Mouse (Mus musculus) forebrain, embryonic 10.5 days (tissue): Measurements from ENCODE around the gene Jun. TPM values are rescaled to one million over a fixed set of nuclear protein-coding genes. Genes with fewer than 3 reads are reported as not detected.

Source experiments
- DNase-seq: peaks from one replicate; pipeline ENCODE4 v3.0.0-alpha.2; 2017; ENCODE audit warnings: low spot score; ENCODE audit errors: extremely low spot score
- H3K27ac ChIP-seq: fragments of 300-500 bp; sonication (generic); 2 replicates; pipeline ENCODE4 v1.5.1; 2016; ENCODE audit warnings: mild to moderate bottlenecking
- H3K27me3 ChIP-seq: fragments of 300-500 bp; sonication (generic); 2 replicates; pipeline ENCODE4 v1.6.1; 2016; ENCODE audit warnings: mild to moderate bottlenecking; ENCODE audit not compliant: poor library complexity, severe bottlenecking
- H3K36me3 ChIP-seq: fragments of 300-500 bp; sonication (generic); replicated peaks from 2 replicates; pipeline ENCODE4 v1.6.1; 2016; ENCODE audit warnings: mild to moderate bottlenecking, moderate library complexity
- H3K4me1 ChIP-seq: fragments of 300-500 bp; sonication (generic); 2 replicates; pipeline ENCODE4 v1.6.1; 2016
- H3K4me3 ChIP-seq: fragments of 300-500 bp; sonication (generic); 2 replicates; pipeline ENCODE4 v1.5.1; 2016; ENCODE audit warnings: mild to moderate bottlenecking, moderate library complexity
- H3K9me3 ChIP-seq: fragments of 300-500 bp; sonication (generic); 2 replicates; pipeline ENCODE4 v1.6.1; 2016; ENCODE audit warnings: mild to moderate bottlenecking, moderate library complexity
- WGBS: fragments of 180-500 bp; shearing (Covaris S2); methylation state at CpG from one replicate; pipeline ENCODE4 v1.1.7; 2016; 5-methylcytosine and 5-hydroxymethylcytosine counted together
- polyA plus RNA-seq: library from polyadenylated mRNA; unstranded; fragments of >200 nt; fragmentation: Nextera tagmentation; extraction: Ambion mirVana; gene quantifications from 2 replicates; pipeline ENCODE4 v1.2.1, GENCODE M21; 2016

Jun gene
- polyA plus RNA-seq, 1 experiment from 2014 or later, result 74.2 TPM

DNA sequence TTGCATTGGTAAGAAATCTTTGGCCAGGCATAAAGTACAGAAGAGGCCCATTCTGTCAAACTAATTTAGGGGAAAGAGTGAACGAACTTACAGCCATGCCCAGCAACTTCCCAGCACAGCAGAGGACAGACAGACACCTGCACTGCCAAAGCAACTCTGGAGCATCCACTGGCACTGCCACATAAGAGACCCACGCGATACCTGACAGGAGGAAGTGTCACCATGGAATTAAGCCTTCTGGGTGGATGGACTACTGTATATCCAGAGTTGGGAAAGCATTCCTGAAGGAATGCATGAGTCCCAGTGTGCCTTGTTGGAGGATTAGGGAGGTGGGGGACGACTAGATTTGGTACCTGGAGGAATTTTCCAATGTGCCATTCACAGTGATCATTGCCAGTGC lies 39.5 kb upstream of the Jun start:
- no peak for DNase-seq
- Histone ChIP-seq H3K27me3 (0 out of 2 replicates have a peak, but pooled peaks cover 6% of the 10 kb centered on the region), H3K4me1 (peaks cover 28% of the 10 kb centered on the region), H3K36me3 (no peaks in the 10 kb centered on the region), H3K4me3 (no peak overlapping the region), H3K27ac (no peak overlapping the region), H3K9me3 (no peaks in the 10 kb centered on the region)
- 86% methylated on average over 4 of the region's 4 CpGs for WGBS

DNA sequence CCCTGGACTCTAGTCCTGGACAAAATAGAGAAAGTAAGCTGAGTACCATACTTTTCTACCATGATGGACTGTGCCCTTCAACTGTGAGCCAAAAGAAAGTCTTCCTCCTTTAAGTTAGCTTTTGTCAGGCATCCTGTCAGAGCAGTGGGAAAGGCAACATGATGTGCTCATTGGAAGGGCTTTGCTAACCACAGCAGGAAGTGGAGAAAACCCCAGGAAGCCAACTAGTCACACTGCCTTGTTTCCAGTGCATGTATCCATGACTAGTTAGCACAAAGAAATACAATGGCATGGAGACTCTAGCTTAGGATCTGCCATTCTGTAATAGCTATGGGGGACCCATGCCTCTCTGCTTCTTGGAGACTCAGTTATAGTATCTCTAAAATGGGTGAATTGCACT lies 37.9 kb upstream of the Jun start:
- Histone ChIP-seq H3K9me3 (no peaks in the 10 kb centered on the region), H3K4me1 (peaks cover 28% of the 10 kb centered on the region), H3K36me3 (no peaks in the 10 kb centered on the region), H3K4me3 (no peak overlapping the region), H3K27me3 (0 out of 2 replicates have a peak, but pooled peaks cover 6% of the 10 kb centered on the region), H3K27ac (no peak overlapping the region)
- no peak for DNase-seq

DNA sequence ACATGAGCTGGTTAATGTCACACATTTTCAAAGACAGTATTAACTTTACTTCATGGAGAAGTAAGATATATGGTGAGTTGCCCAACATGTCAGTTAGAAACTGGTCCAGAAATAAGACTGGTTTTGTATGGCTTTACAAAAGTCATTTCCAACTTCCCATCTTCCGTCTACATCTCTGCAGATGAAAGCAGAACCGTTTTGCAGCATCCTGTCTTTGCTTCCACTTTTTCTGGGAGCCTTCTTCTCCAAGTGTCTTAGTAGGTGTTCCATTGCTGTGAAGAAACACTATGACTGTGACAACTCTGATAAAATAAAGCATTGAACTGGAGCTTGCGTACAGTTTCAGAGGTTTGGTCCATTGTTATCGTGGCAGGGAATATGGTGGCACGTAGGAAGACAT lies 37.0 kb upstream of the Jun start:
- 93% methylated on average over 5 of the region's 5 CpGs for WGBS
- Histone ChIP-seq H3K4me1 (peaks cover 24% of the 10 kb centered on the region), H3K27ac (no peak overlapping the region), H3K9me3 (no peaks in the 10 kb centered on the region), H3K36me3 (no peaks in the 10 kb centered on the region), H3K4me3 (no peak overlapping the region), H3K27me3 (0 out of 2 replicates have a peak, but pooled peaks cover 6% of the 10 kb centered on the region)
- no peak for DNase-seq

DNA sequence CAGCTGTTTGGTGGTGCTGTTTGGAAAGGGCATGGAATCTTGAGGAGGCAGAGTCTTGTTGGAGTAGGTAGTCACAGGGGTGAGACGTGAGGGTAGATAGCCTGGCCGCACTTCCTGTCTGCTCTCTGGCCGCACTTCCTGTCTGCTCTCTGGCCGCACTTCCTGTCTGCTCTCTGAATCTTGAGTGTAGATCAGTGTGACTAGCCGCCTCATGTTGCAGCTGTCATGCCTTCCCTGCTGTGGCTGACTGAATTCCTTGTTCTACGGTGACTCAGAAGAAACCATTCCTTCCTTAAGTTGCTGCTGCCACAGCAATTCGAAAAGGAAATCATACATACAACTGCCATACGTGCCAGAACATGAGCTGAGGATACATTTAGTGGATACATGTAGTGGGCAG lies 31.9 kb upstream of the Jun start:
- Histone ChIP-seq H3K9me3 (no peaks in the 10 kb centered on the region), H3K4me1 (peaks cover 20% of the 10 kb centered on the region), H3K36me3 (no peaks in the 10 kb centered on the region), H3K4me3 (no peak overlapping the region), H3K27ac (no peak overlapping the region), H3K27me3 (no peaks in the 10 kb centered on the region)
- WGBS, result 86% methylated on average over 8 of the region's 8 CpGs
- no peak for DNase-seq

DNA sequence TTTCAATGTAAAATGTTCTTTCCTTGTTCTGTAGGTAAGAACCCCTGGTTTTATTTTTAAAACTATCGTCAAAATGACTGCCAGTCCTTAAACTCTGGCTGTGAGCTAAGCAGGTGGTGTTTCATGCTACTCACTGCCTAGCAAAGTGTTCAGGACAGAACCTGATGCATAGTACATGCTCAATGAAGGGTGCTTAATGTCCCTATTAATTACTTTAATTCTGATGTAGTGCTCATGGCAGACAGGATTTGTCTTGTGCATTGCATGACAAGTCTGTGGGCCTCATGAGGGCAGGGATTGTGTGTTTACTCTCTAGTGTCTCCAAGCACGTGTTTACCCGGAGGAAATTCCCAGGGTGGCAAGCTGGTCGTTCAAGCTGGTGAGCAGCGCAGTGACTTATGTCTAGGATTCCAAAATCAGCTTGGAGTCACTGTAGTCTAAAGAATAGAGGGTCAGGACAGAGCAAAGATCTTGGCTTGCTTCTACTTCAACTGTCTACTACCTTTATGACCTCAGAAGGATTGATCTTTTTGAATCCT lies 31.2 kb upstream of the Jun start:
- WGBS, result 83% methylated on average over 5 of the region's 5 CpGs
- no peak overlapping the region for H3K4me3 ChIP-seq

DNA sequence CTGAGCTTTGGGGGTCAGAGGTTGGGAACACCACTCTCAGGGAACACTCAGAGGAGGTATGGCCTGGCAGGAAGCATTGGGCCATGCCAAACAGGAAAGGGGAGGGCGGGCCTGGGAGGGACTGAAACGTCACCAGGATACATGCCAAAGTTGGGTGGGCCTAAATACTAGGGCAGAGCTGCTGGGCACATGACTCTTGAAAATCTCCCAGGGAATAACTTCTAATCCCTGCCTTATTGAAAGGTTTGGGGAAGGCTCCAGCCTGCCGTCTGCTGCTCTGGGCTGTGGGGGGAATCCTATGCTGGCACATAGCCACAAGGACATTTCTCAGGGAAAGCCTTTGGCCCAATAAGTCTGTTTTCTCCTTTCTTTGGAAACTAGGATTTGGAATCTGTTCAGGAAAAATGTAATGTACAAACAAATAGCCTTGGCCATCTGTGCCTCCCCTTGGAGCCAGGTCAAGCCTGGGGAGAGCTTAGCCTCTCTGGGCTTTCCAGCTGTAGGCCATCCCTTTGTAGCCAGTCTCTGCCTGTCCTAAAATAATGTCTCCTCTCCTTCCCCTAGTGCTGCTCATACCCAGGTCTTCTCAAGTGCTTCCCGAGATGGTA lies 30.6 kb upstream of the Jun start:
- WGBS, result 73% methylated on average over 4 of the region's 4 CpGs

More for the DNA sequence above, 31.2 kb upstream of the Jun start:
- Histone ChIP-seq H3K9me3 (no peaks in the 10 kb centered on the region), H3K4me1 (peaks cover 26% of the 10 kb centered on the region), H3K27me3 (no peaks in the 10 kb centered on the region), H3K36me3 (no peaks in the 10 kb centered on the region), H3K27ac (no peak overlapping the region)
- no peak for DNase-seq

DNA sequence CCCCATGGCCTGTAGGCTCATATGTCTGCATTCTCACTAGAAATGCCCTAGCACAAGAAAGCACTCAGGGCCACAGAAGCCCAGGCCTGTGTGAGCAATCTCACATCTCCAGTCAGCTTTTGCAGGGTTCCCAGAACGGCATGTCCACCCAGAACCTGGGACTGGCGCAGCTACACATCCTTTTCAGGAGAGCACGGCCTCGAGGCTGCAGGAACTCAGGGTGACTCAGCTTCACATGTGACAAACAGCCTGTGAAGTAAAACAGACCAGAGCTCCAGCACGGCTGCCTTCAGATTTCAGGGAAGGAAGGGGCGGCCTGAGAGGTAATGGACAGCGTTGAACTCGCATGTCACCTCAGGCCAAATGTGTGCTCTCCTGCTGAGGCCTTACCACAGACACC lies 29.6 kb upstream of the Jun start:
- DNase-seq, result no peak
- 0 out of 2 replicates have a peak overlapping the region, but pooled peaks have one; percentile 12 for H3K27ac ChIP-seq
- WGBS, result 81% methylated on average over 8 of the region's 8 CpGs
- no peak overlapping the region for H3K4me3 ChIP-seq
- no peaks in the 10 kb centered on the region for H3K27me3 ChIP-seq
- no peaks in the 10 kb centered on the region for H3K9me3 ChIP-seq
- peaks cover 30% of the 10 kb centered on the region for H3K4me1 ChIP-seq
- H3K36me3 ChIP-seq, result no peaks in the 10 kb centered on the region

More for the DNA sequence above, 30.6 kb upstream of the Jun start:
- Histone ChIP-seq H3K9me3 (no peaks in the 10 kb centered on the region), H3K4me1 (peaks cover 27% of the 10 kb centered on the region), H3K27ac (peak overlapping the region; percentile 48; the same call in 1 of the 2 replicates), H3K36me3 (no peaks in the 10 kb centered on the region), H3K4me3 (no peak overlapping the region), H3K27me3 (no peaks in the 10 kb centered on the region)
- DNase-seq, result no peak

DNA sequence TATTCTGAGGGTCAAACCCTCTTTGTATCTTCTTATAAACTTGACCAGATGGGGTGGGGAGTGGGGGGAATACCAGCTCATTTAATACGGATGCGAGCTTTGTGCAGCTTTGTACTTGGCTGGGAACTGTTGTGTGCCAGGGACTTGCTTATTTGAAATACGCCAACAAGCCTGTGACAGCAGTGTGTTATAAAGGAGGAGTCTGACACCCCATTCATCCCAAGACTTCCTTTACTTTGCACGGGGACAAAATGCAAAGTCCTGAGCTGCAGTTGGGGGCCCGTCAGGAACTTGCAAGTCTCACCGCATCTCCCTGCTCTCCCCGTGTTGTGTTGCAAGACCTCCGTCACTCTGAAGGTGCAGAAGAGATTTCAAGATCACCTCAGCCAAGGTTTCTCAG lies 26.6 kb upstream of the Jun start:
- Histone ChIP-seq H3K9me3 (no peaks in the 10 kb centered on the region), H3K27me3 (no peaks in the 10 kb centered on the region), H3K4me1 (peaks cover 29% of the 10 kb centered on the region), H3K4me3 (no peak overlapping the region), H3K27ac (no peak overlapping the region), H3K36me3 (no peaks in the 10 kb centered on the region)
- DNase-seq, result no peak
- WGBS, result 75% methylated on average over 8 of the region's 8 CpGs

DNA sequence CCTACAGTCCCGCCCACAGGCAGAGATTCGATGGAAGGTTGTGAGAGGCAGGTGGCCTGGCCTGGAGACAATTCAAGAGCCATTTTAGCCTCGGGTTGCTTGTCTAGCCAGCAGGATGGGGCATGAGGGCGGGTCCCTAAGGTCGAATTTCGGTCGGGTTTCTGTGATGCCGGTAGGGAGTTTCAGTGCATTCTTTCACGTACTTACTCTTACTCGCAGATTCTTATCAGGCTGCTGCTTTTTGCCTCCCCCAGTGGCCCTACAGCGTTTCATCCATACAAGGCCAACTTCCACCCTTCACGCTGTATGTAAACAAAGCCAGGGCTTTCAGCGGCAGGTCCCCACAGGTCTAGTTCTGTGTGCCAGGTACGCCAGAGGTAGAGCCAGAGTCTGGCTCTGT lies 24.3 kb upstream of the Jun start:
- Histone ChIP-seq H3K4me1 (peaks cover 19% of the 10 kb centered on the region), H3K4me3 (no peak overlapping the region), H3K36me3 (no peaks in the 10 kb centered on the region), H3K27ac (no peak overlapping the region), H3K9me3 (no peaks in the 10 kb centered on the region), H3K27me3 (no peaks in the 10 kb centered on the region)
- DNase-seq, result no peak
- WGBS, result 71% methylated on average over 14 of the region's 14 CpGs

DNA sequence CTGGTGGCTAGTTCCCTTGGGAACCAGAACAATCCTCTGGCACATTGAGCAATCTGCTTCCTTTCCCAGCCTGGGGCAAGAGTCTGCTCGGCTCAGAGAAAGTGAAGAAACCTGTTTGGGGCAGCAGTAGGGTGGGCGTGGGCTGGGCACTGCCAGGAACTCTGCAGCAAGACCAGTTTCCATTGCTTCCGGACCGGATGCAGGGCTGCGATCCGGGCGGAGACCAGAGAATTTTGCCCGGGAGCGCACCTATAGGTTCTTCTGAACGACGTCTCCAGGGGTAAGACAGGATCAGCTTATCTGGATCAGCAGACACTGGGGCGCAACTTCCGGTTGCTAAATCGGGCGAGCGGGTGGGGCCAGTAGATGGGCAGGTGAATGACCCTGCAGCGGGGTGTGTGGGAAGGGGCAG lies 23.6 kb upstream of the Jun start:
- no peaks in the 10 kb centered on the region for H3K36me3 ChIP-seq
- no peak overlapping the region for H3K4me3 ChIP-seq
- no peak overlapping the region for H3K27ac ChIP-seq
- peaks cover 19% of the 10 kb centered on the region for H3K4me1 ChIP-seq
- no peaks in the 10 kb centered on the region for H3K9me3 ChIP-seq
- WGBS, result 87% methylated on average over 17 of the region's 17 CpGs
- no peaks in the 10 kb centered on the region for H3K27me3 ChIP-seq
- DNase-seq, result no peak

DNA sequence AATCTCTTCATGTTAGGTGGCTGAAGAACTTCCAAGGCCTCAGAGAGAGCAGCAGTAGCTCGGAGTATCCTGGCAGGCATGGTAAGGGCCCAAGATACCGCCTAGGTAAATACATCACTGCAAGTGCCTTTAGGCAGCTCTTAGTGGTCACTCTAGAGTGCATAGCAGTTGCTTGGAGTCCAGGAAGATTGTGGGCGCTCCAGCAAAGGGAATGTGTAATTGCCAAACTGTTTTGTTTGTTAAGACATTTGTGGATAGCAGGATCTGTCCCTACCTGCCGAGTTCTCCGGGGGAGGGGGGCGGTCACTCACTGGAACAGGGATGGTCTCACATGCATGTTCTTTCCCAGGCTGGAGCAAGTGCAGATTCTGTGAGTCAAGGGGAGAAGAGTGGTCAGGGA lies 22.3 kb upstream of the Jun start:
- H3K9me3 ChIP-seq, result no peaks in the 10 kb centered on the region
- 93% methylated on average over 6 of the region's 6 CpGs for WGBS
- peaks cover 18% of the 10 kb centered on the region for H3K4me1 ChIP-seq
- no peaks in the 10 kb centered on the region for H3K36me3 ChIP-seq
- no peak overlapping the region for H3K27ac ChIP-seq
- no peak for DNase-seq
- H3K27me3 ChIP-seq, result no peaks in the 10 kb centered on the region
- H3K4me3 ChIP-seq, result no peak overlapping the region

DNA sequence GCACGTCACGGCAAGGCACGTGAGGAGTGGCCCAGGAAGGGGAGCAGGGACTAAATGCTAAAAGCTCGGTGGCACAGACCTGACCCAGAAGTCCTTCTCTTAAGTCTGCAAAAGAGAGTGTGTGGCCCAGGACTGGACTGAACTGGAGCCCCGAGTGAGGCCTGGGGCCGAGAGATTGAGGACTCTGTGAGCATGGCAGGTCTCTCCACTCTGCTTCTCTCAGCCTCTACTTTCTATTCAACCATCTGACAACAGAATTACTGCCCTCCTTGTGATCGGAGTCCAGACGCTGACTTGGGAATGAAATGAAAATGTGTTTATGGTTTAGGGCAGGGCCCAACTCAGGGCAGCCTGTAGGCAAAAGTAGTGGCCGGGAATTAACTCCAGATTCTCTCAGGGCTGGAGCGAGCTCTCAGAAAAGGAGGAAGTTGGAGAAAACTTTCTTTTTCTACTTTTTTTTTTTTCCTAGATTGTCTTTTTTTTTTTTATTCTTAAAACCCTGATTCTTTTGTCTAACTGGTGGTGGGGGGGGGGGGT lies 21.3 kb upstream of the Jun start:
- H3K36me3 ChIP-seq, result no peaks in the 10 kb centered on the region
- no peak for DNase-seq
- WGBS, result 72% methylated on average over 10 of the region's 10 CpGs
- H3K27me3 ChIP-seq, result no peaks in the 10 kb centered on the region
- peaks cover 8% of the 10 kb centered on the region for H3K4me1 ChIP-seq
- H3K9me3 ChIP-seq, result no peaks in the 10 kb centered on the region
- H3K27ac ChIP-seq, result peak overlapping the region; percentile 60; the same call in 1 of the 2 replicates
- no peak overlapping the region for H3K4me3 ChIP-seq

DNA sequence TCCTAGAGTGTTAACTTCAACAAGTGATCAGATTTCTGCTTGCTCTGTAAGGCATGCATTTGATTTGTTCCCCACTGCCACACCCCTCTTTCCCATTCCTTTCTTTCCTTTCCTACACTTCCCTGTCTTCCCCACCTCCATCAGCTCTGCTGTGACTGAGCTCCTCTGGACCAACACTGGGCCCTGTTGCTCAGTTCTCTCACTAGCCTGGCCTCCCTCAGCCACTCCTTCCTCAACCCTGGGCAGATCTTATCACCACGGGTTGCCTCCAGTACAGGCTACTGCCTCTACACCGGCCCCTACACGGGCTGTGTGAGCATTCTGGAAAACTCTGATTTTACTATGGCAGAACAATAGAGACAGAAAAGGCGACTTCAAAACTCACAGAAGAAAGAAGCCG lies 18.4 kb upstream of the Jun start:
- Histone ChIP-seq H3K4me1 (peaks cover 5% of the 10 kb centered on the region), H3K27me3 (no peaks in the 10 kb centered on the region), H3K27ac (no peak overlapping the region), H3K36me3 (no peaks in the 10 kb centered on the region), H3K9me3 (0 out of 2 replicates have a peak, but pooled peaks cover 4% of the 10 kb centered on the region), H3K4me3 (no peak overlapping the region)
- DNase-seq, result no peak
- WGBS, result 82% methylated on average over 5 of the region's 5 CpGs
